8 mouse cellular contexts compared by ENCODE assay signal in genomic region chr13:45001228-45001910, GRCm38 (mm10). TPM values are rescaled to one million over a fixed set of nuclear protein-coding genes. Genes with fewer than 3 reads are reported as not detected.
A peak's percentile ranks its signal among the peaks of the same experiment; 100 is the strongest.
DNase-seq lines count a peak whose midpoint lies in the region; ATAC-seq and TF ChIP-seq lines count a peak whose summit lies in the region.

No protein-coding gene starts in this region.

- DNase-seq in adrenal gland, postnatal 14 days = peak; percentile 87
- DNase-seq in embryonic facial prominence, embryonic 14.5 days (ENCODE audit: low spot score) = peak; percentile 58
- peak; percentile 88 to 89 for DNase-seq in heart, adult 2 months
- peak; percentile 84 to 85 for DNase-seq in kidney, adult 8-10 months
- peak; percentile 86 for DNase-seq in lung, adult 2 months
- peak; percentile 66 to 73 for DNase-seq in urinary bladder, postnatal 4 days (ENCODE audit: low spot score in 2 of 2)

- under 1% methylated on average over 25 of the region's 52 CpGs for WGBS in embryonic facial prominence, embryonic 14.5 days
- WGBS in heart, adult 2 months = under 1% methylated on average over 39 of the region's 52 CpGs
- under 1% methylated on average over 52 of the region's 52 CpGs for WGBS in lung, adult 2 months

- no peak for TF ChIP-seq EP300 in ES-Bruce4 (IDR thresholded peaks at IDR 0.05; ENCODE audit: insufficient read depth, low read depth, low read length)
- 0 out of 2 replicates have a peak, but pooled peaks have one; percentile 32 for TF ChIP-seq EP300 in heart, adult 2 months (IDR thresholded peaks at IDR 0.05; ENCODE audit: insufficient read depth, low read depth, low read length)

- H3K9me3 ChIP-seq in ES-Bruce4 (replicated peaks; ENCODE audit: control insufficient read depth, insufficient read depth, low read length, poor library complexity, severe bottlenecking) = no peaks in the 10 kb centered on the region
- no peaks in the 10 kb centered on the region for H3K9me3 ChIP-seq in embryonic facial prominence, embryonic 14.5 days (ENCODE audit: control insufficient read depth, low read length)

- no peak for TF ChIP-seq POLR2A in ES-Bruce4 (IDR thresholded peaks at IDR 0.05; ENCODE audit: insufficient read depth, low read length)
- peak; percentile 29; the same call in 1 of the 2 replicates for TF ChIP-seq POLR2A in heart, adult 2 months (IDR thresholded peaks at IDR 0.05; ENCODE audit: insufficient read depth, low read depth, low read length)
- TF ChIP-seq POLR2A in lung, adult 2 months (IDR thresholded peaks at IDR 0.05; ENCODE audit: borderline replicate concordance, extremely low read depth, low read depth, low read length) = no peak

- no peak overlapping the region for H3K27ac ChIP-seq in ES-Bruce4 (ENCODE audit: insufficient read depth, low read length)
- peak overlapping the region; percentile 65 for H3K27ac ChIP-seq in embryonic facial prominence, embryonic 14.5 days (replicated peaks; ENCODE audit: low read depth, low read length)
- H3K27ac ChIP-seq in heart, adult 2 months = peak overlapping the region; percentile 99

- peak overlapping the region; percentile 78 for H3K4me3 ChIP-seq in ES-Bruce4 (ENCODE audit: low read depth, low read length)
- H3K4me3 ChIP-seq in embryonic facial prominence, embryonic 14.5 days (ENCODE audit: low read depth, low read length) = peak overlapping the region; percentile 88
- H3K4me3 ChIP-seq in heart, adult 2 months = peak overlapping the region; percentile 82
- peak overlapping the region; percentile 91 for H3K4me3 ChIP-seq in lung, adult 2 months (replicated peaks; ENCODE audit: extremely low read depth, low read depth, low read length)

- H3K4me2 ChIP-seq in embryonic facial prominence, embryonic 14.5 days (ENCODE audit: low read depth, low read length) = peak overlapping the region; percentile 78

- intact Hi-C loops in heart, adult 2 months (cut with DNase I) = no loop called here

- no peak for TF ChIP-seq CTCF in ES-Bruce4 (IDR thresholded peaks at IDR 0.05; ENCODE audit: low read depth, low read length)
- peak; percentile 12; the same call in 1 of the 2 replicates for TF ChIP-seq CTCF in heart, adult 2 months (IDR thresholded peaks at IDR 0.05)
- TF ChIP-seq CTCF in lung, adult 2 months (IDR thresholded peaks at IDR 0.05; ENCODE audit: insufficient read depth, low read length) = no peak

- no peaks in the 10 kb centered on the region for H3K27me3 ChIP-seq in ES-Bruce4 (ENCODE audit: control insufficient read depth, insufficient read depth, low read length, poor library complexity, severe bottlenecking)
- no peaks in the 10 kb centered on the region for H3K27me3 ChIP-seq in embryonic facial prominence, embryonic 14.5 days (replicated peaks; ENCODE audit: control insufficient read depth, insufficient read depth, low read length)
- H3K27me3 ChIP-seq in heart, adult 2 months (ENCODE audit: control insufficient read depth, insufficient read depth, low read length) = no peaks in the 10 kb centered on the region

- peak overlapping the region; percentile 91 for H3K9ac ChIP-seq in ES-Bruce4 (ENCODE audit: low read depth, poor library complexity, severe bottlenecking)
- H3K9ac ChIP-seq in embryonic facial prominence, embryonic 14.5 days (ENCODE audit: low read depth, low read length) = peak overlapping the region; percentile 88
- peak overlapping the region; percentile 86 for H3K9ac ChIP-seq in heart, adult 2 months (ENCODE audit: low read depth, low read length)

- peaks cover 4% of the 10 kb centered on the region; the same call in 1 of the 2 replicates for H3K36me3 ChIP-seq in ES-Bruce4 (ENCODE audit: control insufficient read depth, insufficient read depth, low read length, poor library complexity, severe bottlenecking)
- H3K36me3 ChIP-seq in embryonic facial prominence, embryonic 14.5 days (ENCODE audit: control insufficient read depth, insufficient read depth, low read length) = peaks cover 7% of the 10 kb centered on the region
- H3K36me3 ChIP-seq in heart, adult 2 months (ENCODE audit: control insufficient read depth, insufficient read depth, low read length) = no peaks in the 10 kb centered on the region; the same call in 1 of the 2 replicates

- peaks cover 1% of the 10 kb centered on the region; the same call in 1 of the 2 replicates for H3K79me2 ChIP-seq in heart, adult 2 months (replicated peaks; ENCODE audit: control insufficient read depth, insufficient read depth, low read length)

- ATAC-seq in embryonic facial prominence, embryonic 14.5 days (ENCODE audit: low read depth) = peak; percentile 61
- peak; percentile 48 for ATAC-seq in neutrophil, adult 5-6 weeks (ENCODE audit: extremely low read depth, insufficient number of reproducible peaks, low FRiP score, poor library complexity, severe bottlenecking)

- no peaks in the 10 kb centered on the region for H3K4me1 ChIP-seq in ES-Bruce4 (ENCODE audit: control insufficient read depth, insufficient read depth, low read length)
- peaks cover 11% of the 10 kb centered on the region for H3K4me1 ChIP-seq in embryonic facial prominence, embryonic 14.5 days (ENCODE audit: control insufficient read depth, insufficient read depth, low read length)
- peaks cover 7% of the 10 kb centered on the region for H3K4me1 ChIP-seq in heart, adult 2 months (ENCODE audit: control insufficient read depth, insufficient read depth, low read length)
- H3K4me1 ChIP-seq in lung, adult 2 months (ENCODE audit: control insufficient read depth, insufficient read depth, low read length) = peaks cover 8% of the 10 kb centered on the region

RNA-seq across cellular contexts. Expression of gene Dtnbp1, which starts 0.6 kb away (rescaled TPM):
- 15.9 and 21.6 TPM in 2 replicates for polyA plus RNA-seq in ES-Bruce4 (2011; ENCODE audit: insufficient read depth, insufficient read length, low read depth, missing spikeins)
- total RNA-seq in adrenal gland, postnatal 14 days (2021) = 66.0 and 69.3 TPM in 2 replicates
- 55.6 and 59.3 TPM in 2 replicates for polyA plus RNA-seq in embryonic facial prominence, embryonic 14.5 days (2014; fragmentation: Nextera tagmentation; extraction: Ambion mirVana)
- 100 to 1,000 TPM; 107 to 139 TPM for total RNA-seq in heart, adult 2 months (2021)
- polyA plus RNA-seq in heart, adult 2 months (2012; rRNA removed) = 122 and 163 TPM in 2 replicates
- polyA plus RNA-seq in lung, adult 2 months (2012; rRNA removed) = 45.6 and 70.0 TPM in 2 replicates
- 26.4 and 28.1 TPM in 2 replicates for total RNA-seq in neutrophil, adult 5-6 weeks (2017)
